Mouse (Mus musculus) cortical plate, adult 2 months (tissue): ENCODE data around the gene Cap2.

Experiments
- CTCF ChIP-seq: fragments of 200-500 bp; IDR thresholded peaks from 2 replicates; pipeline ENCODE4 v1.5.1; 2011; ENCODE audit warnings: mild to moderate bottlenecking, control low read depth, low read length; ENCODE audit not compliant: insufficient read depth; ENCODE audit errors: extremely low read depth
- POLR2A ChIP-seq: fragments of 200-500 bp; IDR thresholded peaks from 2 replicates; pipeline ENCODE4 v1.6.1; 2011; ENCODE audit warnings: mild to moderate bottlenecking, low read length, control low read depth; ENCODE audit not compliant: insufficient read depth; ENCODE audit errors: extremely low read depth

- TF ChIP-seq CTCF (no peak), POLR2A (no peak)
These were observed 15.6 kb downstream of the Cap2 start for GRCm38 (mm10) chr13:46517211-46517685.
